Mouse (Mus musculus): ENCODE results near the gene Arhgef10l. TPM values are rescaled to one million over a fixed set of nuclear protein-coding genes. Genes with fewer than 3 reads are reported as not detected.

Gene Arhgef10l
- polyA plus RNA-seq, 1 experiment from 2014 or later = 18.4 TPM

DNA sequence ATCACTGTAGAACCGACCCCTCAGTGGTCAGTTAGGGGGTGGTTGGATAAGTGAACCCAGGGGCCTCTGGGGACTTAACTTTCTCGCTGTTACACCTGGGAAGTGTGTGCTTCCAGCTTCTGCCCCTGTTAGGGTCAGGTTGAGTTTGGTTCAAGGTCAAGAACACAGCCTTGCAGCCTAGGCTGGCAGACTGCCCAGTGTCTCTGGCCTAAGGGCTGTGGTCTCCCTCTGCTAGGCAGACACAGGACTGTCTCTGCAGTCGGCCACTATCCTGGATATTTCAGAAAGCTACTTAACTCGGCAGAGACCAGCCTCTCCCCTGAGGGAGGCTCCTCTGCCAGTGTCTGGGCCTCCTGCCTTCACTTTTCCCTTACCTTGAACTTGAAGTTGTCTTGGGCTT lies 38.4 kb upstream of the Arhgef10l start:
- no peak for ATAC-seq (ENCODE audit: insufficient read depth, low FRiP score)
- no peaks in the 10 kb centered on the region; the same call in 1 of the 2 replicates for H3K36me3 ChIP-seq (ENCODE audit: control insufficient read depth, insufficient read depth, low read length)
- peak overlapping the region; percentile 81 for H3K4me2 ChIP-seq (ENCODE audit: low read depth, low read length)
- no peaks in the 10 kb centered on the region; the same call in 1 of the 2 replicates for H3K27me3 ChIP-seq (ENCODE audit: control insufficient read depth, insufficient read depth, low read length)
- peak overlapping the region; percentile 90 for H3K9ac ChIP-seq (ENCODE audit: low read length)
- H3K4me1 ChIP-seq (ENCODE audit: control insufficient read depth, insufficient read depth, low read length) = peaks cover 60% of the 10 kb centered on the region
- no peak overlapping the region for H3K27ac ChIP-seq (ENCODE audit: low read length)
- no peaks in the 10 kb centered on the region for H3K9me3 ChIP-seq (replicated peaks; ENCODE audit: control insufficient read depth, low read length)
- WGBS = 39% methylated on average over 4 of the region's 4 CpGs
- peak overlapping the region; percentile 85; the same call in 1 of the 2 replicates for H3K4me3 ChIP-seq (replicated peaks; ENCODE audit: low read length)

- Histone ChIP-seq H3K9ac (ENCODE audit: low read length) (peak overlapping the region; percentile 90), H3K4me2 (ENCODE audit: low read depth, low read length) (peak overlapping the region; percentile 81), H3K4me3 (replicated peaks; ENCODE audit: low read length) (peak overlapping the region; percentile 85), H3K27me3 (ENCODE audit: control insufficient read depth, insufficient read depth, low read length) (no peaks in the 10 kb centered on the region; the same call in 1 of the 2 replicates), H3K4me1 (ENCODE audit: control insufficient read depth, insufficient read depth, low read length) (peaks cover 55% of the 10 kb centered on the region), H3K27ac (ENCODE audit: low read length) (peak overlapping the region; percentile 98; the same call in 1 of the 2 replicates), H3K36me3 (ENCODE audit: control insufficient read depth, insufficient read depth, low read length) (no peaks in the 10 kb centered on the region; the same call in 1 of the 2 replicates), H3K9me3 (replicated peaks; ENCODE audit: control insufficient read depth, low read length) (no peaks in the 10 kb centered on the region)
- 13% methylated on average over 8 of the region's 8 CpGs for WGBS
- no peak for ATAC-seq (ENCODE audit: insufficient read depth, low FRiP score)
Observed at GRCm38 (mm10) chr4:140703636-140704035, 37.8 kb upstream of the Arhgef10l start.

- H3K27me3 ChIP-seq (ENCODE audit: control insufficient read depth, insufficient read depth, low read length) = no peaks in the 10 kb centered on the region; the same call in 1 of the 2 replicates
- H3K4me2 ChIP-seq (ENCODE audit: low read depth, low read length) = peak overlapping the region; percentile 81
- H3K4me1 ChIP-seq (ENCODE audit: control insufficient read depth, insufficient read depth, low read length) = peaks cover 47% of the 10 kb centered on the region
- under 1% methylated on average over 46 of the region's 68 CpGs for WGBS
- peak overlapping the region; percentile 98 for H3K27ac ChIP-seq (ENCODE audit: low read length)
- H3K36me3 ChIP-seq (ENCODE audit: control insufficient read depth, insufficient read depth, low read length) = no peaks in the 10 kb centered on the region; the same call in 1 of the 2 replicates
- peak overlapping the region; percentile 90 for H3K9ac ChIP-seq (ENCODE audit: low read length)
- ATAC-seq (ENCODE audit: insufficient read depth, low FRiP score) = peak; percentile 85
- peak overlapping the region; percentile 85 for H3K4me3 ChIP-seq (replicated peaks; ENCODE audit: low read length)
- no peaks in the 10 kb centered on the region for H3K9me3 ChIP-seq (replicated peaks; ENCODE audit: control insufficient read depth, low read length)
Observed at GRCm38 (mm10) chr4:140702611-140703327, 37.0 kb upstream of the Arhgef10l start.

GRCm38 (mm10) chr4:140701716-140702561 lies 36.1 kb upstream of the Arhgef10l start:
- Histone ChIP-seq H3K36me3 (ENCODE audit: control insufficient read depth, insufficient read depth, low read length) (no peaks in the 10 kb centered on the region; the same call in 1 of the 2 replicates), H3K4me1 (ENCODE audit: control insufficient read depth, insufficient read depth, low read length) (peaks cover 39% of the 10 kb centered on the region), H3K27ac (ENCODE audit: low read length) (peak overlapping the region; percentile 98), H3K4me2 (ENCODE audit: low read depth, low read length) (peak overlapping the region; percentile 81), H3K27me3 (ENCODE audit: control insufficient read depth, insufficient read depth, low read length) (no peaks in the 10 kb centered on the region; the same call in 1 of the 2 replicates), H3K4me3 (replicated peaks; ENCODE audit: low read length) (peak overlapping the region; percentile 85), H3K9ac (ENCODE audit: low read length) (peak overlapping the region; percentile 90), H3K9me3 (replicated peaks; ENCODE audit: control insufficient read depth, low read length) (no peaks in the 10 kb centered on the region)
- WGBS = under 1% methylated on average over 90 of the region's 107 CpGs
- peak; percentile 22 for ATAC-seq (ENCODE audit: insufficient read depth, low FRiP score)

- H3K4me1 ChIP-seq (ENCODE audit: control insufficient read depth, insufficient read depth, low read length) = peaks cover 34% of the 10 kb centered on the region
- H3K9me3 ChIP-seq (replicated peaks; ENCODE audit: control insufficient read depth, low read length) = no peaks in the 10 kb centered on the region
- peak overlapping the region; percentile 85 for H3K4me3 ChIP-seq (replicated peaks; ENCODE audit: low read length)
- H3K36me3 ChIP-seq (ENCODE audit: control insufficient read depth, insufficient read depth, low read length) = no peaks in the 10 kb centered on the region; the same call in 1 of the 2 replicates
- no peaks in the 10 kb centered on the region; the same call in 1 of the 2 replicates for H3K27me3 ChIP-seq (ENCODE audit: control insufficient read depth, insufficient read depth, low read length)
- H3K9ac ChIP-seq (ENCODE audit: low read length) = peak overlapping the region; percentile 90
- H3K4me2 ChIP-seq (ENCODE audit: low read depth, low read length) = peak overlapping the region; percentile 81
- peak overlapping the region; percentile 98 for H3K27ac ChIP-seq (ENCODE audit: low read length)
- under 1% methylated on average over 61 of the region's 61 CpGs for WGBS
- ATAC-seq (ENCODE audit: insufficient read depth, low FRiP score) = peak; percentile 78
Observed at GRCm38 (mm10) chr4:140701049-140701715, 35.4 kb upstream of the Arhgef10l start.

- Histone ChIP-seq H3K4me3 (replicated peaks; ENCODE audit: low read length) (peak within 1 kb of the TSS; percentile 85), H3K36me3 (ENCODE audit: control insufficient read depth, insufficient read depth, low read length) (no peaks in the 10 kb centered on the region; the same call in 1 of the 2 replicates), H3K27me3 (ENCODE audit: control insufficient read depth, insufficient read depth, low read length) (no peaks in the 10 kb centered on the region; the same call in 1 of the 2 replicates), H3K9ac (ENCODE audit: low read length) (peak within 1 kb of the TSS; percentile 90), H3K27ac (ENCODE audit: low read length) (peak within 1 kb of the TSS; percentile 98), H3K4me1 (ENCODE audit: control insufficient read depth, insufficient read depth, low read length) (peaks cover 29% of the 10 kb centered on the region), H3K9me3 (replicated peaks; ENCODE audit: control insufficient read depth, low read length) (no peaks in the 10 kb centered on the region), H3K4me2 (ENCODE audit: low read depth, low read length) (peak within 1 kb of the TSS; percentile 81)
- 8% methylated on average over 20 of the region's 20 CpGs for WGBS
- ATAC-seq (ENCODE audit: insufficient read depth, low FRiP score) = no peak
Observed at GRCm38 (mm10) chr4:140700269-140701018, 34.6 kb upstream of the Arhgef10l start, which contains the start of gene Rcc2. Gene Rcc2, plus strand, starts transcription at chr4:140700541.

- peak overlapping the region; percentile 81 for H3K4me2 ChIP-seq (ENCODE audit: low read depth, low read length)
- no peaks in the 10 kb centered on the region for H3K9me3 ChIP-seq (replicated peaks; ENCODE audit: control insufficient read depth, low read length)
- H3K27ac ChIP-seq (ENCODE audit: low read length) = peak overlapping the region; percentile 98
- H3K4me1 ChIP-seq (ENCODE audit: control insufficient read depth, insufficient read depth, low read length) = peaks cover 23% of the 10 kb centered on the region
- WGBS = 6% methylated on average over 29 of the region's 29 CpGs
- H3K36me3 ChIP-seq (ENCODE audit: control insufficient read depth, insufficient read depth, low read length) = no peaks in the 10 kb centered on the region
- peak; percentile 9; the same call in 1 of the 2 replicates for ATAC-seq (ENCODE audit: insufficient read depth, low FRiP score)
- H3K27me3 ChIP-seq (ENCODE audit: control insufficient read depth, insufficient read depth, low read length) = no peaks in the 10 kb centered on the region; the same call in 1 of the 2 replicates
- peak overlapping the region; percentile 85 for H3K4me3 ChIP-seq (replicated peaks; ENCODE audit: low read length)
- H3K9ac ChIP-seq (ENCODE audit: low read length) = peak overlapping the region; percentile 90
Observed at GRCm38 (mm10) chr4:140699441-140700127, 33.8 kb upstream of the Arhgef10l start.

Data from stomach, embryonic 16.5 days (tissue).